Mouse (Mus musculus) erythroblast, embryonic 14.5 days (primary cell): ENCODE measurements around the gene 4930572O03Rik.
"Not testable (repeated sequence)": the region's sequence is repeated elsewhere in the genome, so short reads cannot be mapped to it uniquely, and the experiment has no call there.

ENCODE experiments used
- GATA1 ChIP-seq: IDR thresholded peaks from 2 replicates; pipeline ENCODE4 v1.6.1; 2012; ENCODE audit warnings: low read length, inconsistent platforms, mixed read lengths
- TAL1 ChIP-seq: IDR thresholded peaks from 3 replicates; pipeline ENCODE4 v1.6.1; 2012; ENCODE audit warnings: low read length, inconsistent platforms, mixed read lengths

DNA sequence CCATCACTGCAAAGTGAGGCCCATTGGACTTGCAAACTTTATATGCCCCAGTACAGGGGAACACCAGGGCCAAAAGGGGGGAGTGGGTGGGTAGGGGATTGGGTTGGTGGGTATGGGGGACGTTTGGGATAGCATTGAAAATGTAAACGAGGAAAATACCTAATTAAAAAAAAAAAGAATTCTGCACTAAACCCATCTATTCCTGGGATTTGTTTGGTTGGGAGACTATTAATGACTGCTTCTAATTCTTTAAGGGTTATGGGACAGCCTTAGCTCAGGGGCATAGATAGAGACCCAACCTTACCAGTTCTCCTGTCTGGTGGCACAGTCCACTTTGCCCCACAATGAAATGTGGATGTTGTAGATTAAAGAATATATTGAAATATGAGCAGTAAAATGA is 40.9 kb upstream of the 4930572O03Rik start:
- TF ChIP-seq TAL1, GATA1: not testable (repeated sequence)
